Mouse (Mus musculus) ES-Bruce4 (cell line): ENCODE measurements around the gene Cep68. TPM values are rescaled to one million over a fixed set of nuclear protein-coding genes. Genes with fewer than 3 reads are reported as not detected.
A peak's percentile ranks its signal among the peaks of the same experiment; 100 is the strongest.

Experiments used
- H3K27ac ChIP-seq: 2 replicates; pipeline ENCODE4 v1.5.1; 2012; ENCODE audit warnings: low read length, inconsistent platforms; ENCODE audit not compliant: insufficient read depth
- H3K27me3 ChIP-seq: 2 replicates; pipeline ENCODE4 v1.6.1; 2012; ENCODE audit warnings: mild to moderate bottlenecking, low read length, inconsistent platforms; ENCODE audit not compliant: control insufficient read depth, poor library complexity, insufficient read depth, severe bottlenecking
- H3K36me3 ChIP-seq: 2 replicates; pipeline ENCODE4 v1.6.1; 2012; ENCODE audit warnings: inconsistent platforms, mild to moderate bottlenecking, low read length, moderate library complexity; ENCODE audit not compliant: control insufficient read depth, poor library complexity, insufficient read depth, severe bottlenecking
- H3K4me1 ChIP-seq: one replicate; pipeline ENCODE4 v1.8.1; 2011; ENCODE audit warnings: low read length; ENCODE audit not compliant: control insufficient read depth, insufficient read depth
- H3K4me3 ChIP-seq: 2 replicates; pipeline ENCODE4 v1.5.1; 2011; ENCODE audit warnings: low read depth, mild to moderate bottlenecking, low read length
- H3K9ac ChIP-seq: 2 replicates; pipeline ENCODE4 v1.6.1; 2012; ENCODE audit warnings: low read depth, mild to moderate bottlenecking, inconsistent platforms; ENCODE audit not compliant: poor library complexity, severe bottlenecking
- H3K9me3 ChIP-seq: replicated peaks from 2 replicates; pipeline ENCODE4 v1.6.1; 2012; ENCODE audit warnings: mild to moderate bottlenecking, low read length, inconsistent platforms; ENCODE audit not compliant: control insufficient read depth, poor library complexity, insufficient read depth, severe bottlenecking
- CTCF ChIP-seq: IDR thresholded peaks from one replicate; pipeline ENCODE4 v1.8.1; 2011; ENCODE audit warnings: low read depth, low read length
- EP300 ChIP-seq: IDR thresholded peaks from 2 replicates; pipeline ENCODE4 v1.6.1; 2011; ENCODE audit warnings: low read depth, low read length; ENCODE audit not compliant: insufficient read depth
- POLR2A ChIP-seq: IDR thresholded peaks from one replicate; pipeline ENCODE4 v1.8.1; 2011; ENCODE audit warnings: low read length; ENCODE audit not compliant: insufficient read depth
- polyA plus RNA-seq: library from polyadenylated mRNA; stranded (reverse); fragments of >200 nt; gene quantifications from 2 replicates; pipeline ENCODE4 v1.2.4, GENCODE M21; 2011; ENCODE audit warnings: low read depth; ENCODE audit not compliant: missing spikeins, insufficient read depth, insufficient read length

Gene Cep68
- polyA plus RNA-seq, result 38.0 and 40.4 TPM in 2 replicates

- peak within 1 kb of the TSS; percentile 92 for H3K9ac ChIP-seq
- no peak within 1 kb of the TSS for H3K27ac ChIP-seq
- H3K27me3 ChIP-seq, result no peaks in the 10 kb centered on the region
- no peaks in the 10 kb centered on the region for H3K36me3 ChIP-seq
- H3K9me3 ChIP-seq, result no peaks in the 10 kb centered on the region
- H3K4me1 ChIP-seq, result peaks cover 6% of the 10 kb centered on the region
- peak within 1 kb of the TSS; percentile 86 for H3K4me3 ChIP-seq
- no peak for TF ChIP-seq EP300
- TF ChIP-seq POLR2A, result peak; percentile 52
- TF ChIP-seq CTCF, result no peak
Observed at GRCm38 (mm10) chr11:20249296-20250110, at the start of gene Cep68. Cep68 (minus strand) TSS chr11:20249429.

- no peaks in the 10 kb centered on the region for H3K36me3 ChIP-seq
- H3K4me3 ChIP-seq, result no peak overlapping the region
- TF ChIP-seq POLR2A (no peak), EP300 (no peak), CTCF (no peak)
- H3K9ac ChIP-seq, result no peak overlapping the region
- no peaks in the 10 kb centered on the region for H3K4me1 ChIP-seq
- H3K27ac ChIP-seq, result no peak overlapping the region
- H3K9me3 ChIP-seq, result no peaks in the 10 kb centered on the region
- no peaks in the 10 kb centered on the region for H3K27me3 ChIP-seq
Observed at GRCm38 (mm10) chr11:20284463-20284862, 35.2 kb upstream of the Cep68 start.

GRCm38 (mm10) chr11:20282601-20283219 lies 33.5 kb upstream of the Cep68 start:
- Histone ChIP-seq H3K4me3 (no peak overlapping the region), H3K4me1 (no peaks in the 10 kb centered on the region), H3K27ac (no peak overlapping the region), H3K9me3 (no peaks in the 10 kb centered on the region), H3K9ac (no peak overlapping the region), H3K36me3 (no peaks in the 10 kb centered on the region), H3K27me3 (no peaks in the 10 kb centered on the region)
- TF ChIP-seq CTCF (no peak), POLR2A (no peak), EP300 (no peak)

DNA sequence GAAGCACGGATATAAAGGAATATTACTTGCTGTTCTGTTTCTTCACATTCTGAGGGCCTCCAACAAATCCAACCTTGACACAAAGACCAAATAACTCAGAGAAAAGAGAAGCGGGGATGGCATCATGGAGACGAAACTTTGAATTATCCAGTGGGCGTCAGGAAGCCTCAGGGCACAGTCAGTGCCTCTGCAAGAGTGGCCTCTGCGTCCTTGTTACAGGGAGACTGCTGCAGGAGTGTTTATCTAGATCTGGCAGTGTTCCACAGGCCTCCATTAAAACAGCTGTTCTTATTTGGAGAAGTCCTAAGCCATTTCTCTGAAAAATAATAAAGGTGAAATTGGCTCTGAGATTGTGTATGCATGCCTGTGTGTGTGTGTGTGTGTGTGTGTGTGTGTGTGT lies 31.8 kb upstream of the Cep68 start:
- H3K27ac ChIP-seq, result no peak overlapping the region
- no peaks in the 10 kb centered on the region for H3K9me3 ChIP-seq
- no peaks in the 10 kb centered on the region for H3K36me3 ChIP-seq
- no peaks in the 10 kb centered on the region for H3K4me1 ChIP-seq
- TF ChIP-seq EP300 (no peak), CTCF (no peak), POLR2A (no peak)
- H3K4me3 ChIP-seq, result no peak overlapping the region
- no peaks in the 10 kb centered on the region for H3K27me3 ChIP-seq
- no peak overlapping the region for H3K9ac ChIP-seq

DNA sequence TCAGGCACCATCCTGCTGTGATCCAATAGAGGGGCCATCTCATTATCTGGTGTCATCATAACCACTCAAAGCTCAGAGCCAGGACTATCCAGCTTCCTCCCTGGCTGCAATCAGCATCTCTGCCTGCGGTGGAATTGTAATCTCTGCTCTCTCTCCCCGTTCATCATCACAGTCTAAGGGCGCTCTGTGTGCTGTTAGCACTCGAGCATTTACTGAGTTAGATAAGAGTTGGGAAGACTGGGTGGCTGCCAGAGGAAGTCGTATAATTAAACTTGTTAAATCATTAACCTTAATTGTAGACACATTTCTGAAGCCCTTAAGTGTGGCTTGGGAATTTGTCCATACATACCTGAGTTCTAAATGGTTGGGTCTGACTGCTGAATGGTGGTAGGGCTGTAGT lies 29.5 kb upstream of the Cep68 start:
- no peak for TF ChIP-seq CTCF
- no peak for TF ChIP-seq POLR2A
- no peak for TF ChIP-seq EP300
- H3K36me3 ChIP-seq, result no peaks in the 10 kb centered on the region
- H3K4me1 ChIP-seq, result no peaks in the 10 kb centered on the region
- no peak overlapping the region for H3K9ac ChIP-seq
- no peak overlapping the region for H3K27ac ChIP-seq
- no peaks in the 10 kb centered on the region for H3K9me3 ChIP-seq
- H3K27me3 ChIP-seq, result no peaks in the 10 kb centered on the region
- H3K4me3 ChIP-seq, result no peak overlapping the region

- H3K27me3 ChIP-seq, result no peaks in the 10 kb centered on the region
- H3K27ac ChIP-seq, result no peak overlapping the region
- H3K4me3 ChIP-seq, result no peak overlapping the region
- TF ChIP-seq EP300 (no peak), CTCF (no peak), POLR2A (no peak)
- H3K4me1 ChIP-seq, result no peaks in the 10 kb centered on the region
- H3K36me3 ChIP-seq, result no peaks in the 10 kb centered on the region
- H3K9me3 ChIP-seq, result no peaks in the 10 kb centered on the region
- no peak overlapping the region for H3K9ac ChIP-seq
Observed at GRCm38 (mm10) chr11:20277106-20277505, 27.9 kb upstream of the Cep68 start.
